Mouse (Mus musculus) CH12.LX (cell line): ENCODE data around the gene Cfap44. TPM values are rescaled to one million over a fixed set of nuclear protein-coding genes. Genes with fewer than 3 reads are reported as not detected.

ENCODE experiments used
- DNase-seq: peaks from one replicate; pipeline ENCODE4 v3.0.0-alpha.2; 2013; ENCODE audit errors: extremely low read depth
- H3K27ac ChIP-seq: 2 replicates; pipeline ENCODE4 v1.5.1; 2012; ENCODE audit warnings: low read depth, mild to moderate bottlenecking, control low read depth, moderate library complexity; ENCODE audit not compliant: insufficient read depth
- H3K27me3 ChIP-seq: replicated peaks from 2 replicates; pipeline ENCODE3; 2012; ENCODE audit warnings: inconsistent platforms
- H3K36me3 ChIP-seq, 2 experiments: replicated peaks in 1 of 2; 2 replicates each; pipeline versions ENCODE3 to v1.6.1; 2012; ENCODE audit warnings: inconsistent platforms in 1 of 2, low read length in 1 of 2, mild to moderate bottlenecking in 1 of 2, mixed read lengths in 1 of 2, moderate library complexity in 1 of 2; ENCODE audit not compliant: control insufficient read depth in 1 of 2, insufficient read depth in 1 of 2
- H3K4me1 ChIP-seq, 2 experiments: 2 replicates each; pipeline ENCODE4 v1.6.1; 2012; ENCODE audit warnings: inconsistent platforms in 1 of 2, moderate library complexity in 1 of 2; ENCODE audit not compliant: insufficient read depth in 2 of 2, control insufficient read depth in 1 of 2
- H3K4me2 ChIP-seq: 2 replicates; pipeline ENCODE4 v1.6.1; 2012; ENCODE audit warnings: low read depth, mild to moderate bottlenecking, control low read depth; ENCODE audit not compliant: poor library complexity, insufficient read depth, severe bottlenecking
- H3K4me3 ChIP-seq, 3 experiments: fragments of 150-350 bp in 1 of 3; sonication (generic) in 1 of 3; replicated peaks in 1 of 3; 2 replicates each; pipeline versions ENCODE3 to v1.5.1; 2011 to 2012; ENCODE audit warnings: low read depth in 2 of 3, low read length in 2 of 3, mild to moderate bottlenecking in 2 of 3, moderate library complexity in 2 of 3, control low read depth in 1 of 3, improper control_type of control experiment in 1 of 3, inconsistent platforms in 1 of 3, mixed read lengths in 1 of 3; ENCODE audit not compliant: poor library complexity in 1 of 3
- H3K79me2 ChIP-seq: replicated peaks from 2 replicates; pipeline ENCODE4 v1.6.1; 2012; ENCODE audit warnings: mild to moderate bottlenecking, moderate library complexity; ENCODE audit not compliant: control insufficient read depth, poor library complexity, insufficient read depth, severe bottlenecking; ENCODE audit errors: extremely low read depth
- H3K9ac ChIP-seq: 2 replicates; pipeline ENCODE4 v1.6.1; 2012; ENCODE audit warnings: low read depth, mild to moderate bottlenecking, control low read depth, moderate library complexity; ENCODE audit not compliant: insufficient read depth
- H3K9me3 ChIP-seq: replicated peaks from 2 replicates; pipeline ENCODE3; 2012; ENCODE audit warnings: low read length, inconsistent platforms, mixed read lengths
- CHD1 ChIP-seq: IDR thresholded peaks from 2 replicates; pipeline ENCODE4 v1.6.1; 2012; ENCODE audit warnings: low read depth, low read length, improper control_type of control experiment, inconsistent platforms
- CHD2 ChIP-seq: IDR thresholded peaks from 2 replicates; pipeline ENCODE4 v1.6.1; 2011; ENCODE audit warnings: low read length, improper control_type of control experiment
- CTCF ChIP-seq, 2 experiments: IDR thresholded peaks in 1 of 2; conservative IDR thresholded peaks in 1 of 2; 2 replicates each; pipeline ENCODE4 v1.5.1; 2011 to 2012; ENCODE audit warnings: low read depth in 2 of 2, low read length in 2 of 2, improper control_type of control experiment in 1 of 2, inconsistent platforms in 1 of 2, mild to moderate bottlenecking in 1 of 2, moderate library complexity in 1 of 2
- ELF1 ChIP-seq: IDR thresholded peaks from 2 replicates; pipeline ENCODE4 v1.6.1; 2014; ENCODE audit warnings: low read depth, mild to moderate bottlenecking, inconsistent platforms, low read length, improper control_type of control experiment
- EP300 ChIP-seq: IDR thresholded peaks from 2 replicates; pipeline ENCODE4 v1.6.1; 2011; ENCODE audit warnings: low read length, improper control_type of control experiment
- ETS1 ChIP-seq: conservative IDR thresholded peaks from 2 replicates; pipeline ENCODE4 v1.6.1; 2012; ENCODE audit warnings: low read depth, mild to moderate bottlenecking, inconsistent platforms, low read length, improper control_type of control experiment, moderate library complexity
- GABPA ChIP-seq: IDR thresholded peaks from 2 replicates; pipeline ENCODE4 v1.6.1; 2012; ENCODE audit warnings: low read depth, low read length, improper control_type of control experiment, inconsistent platforms; ENCODE audit not compliant: insufficient replicate concordance
- HCFC1 ChIP-seq: IDR thresholded peaks from 2 replicates; pipeline ENCODE4 v1.6.1; 2012; ENCODE audit warnings: low read depth, mild to moderate bottlenecking, inconsistent platforms, low read length, improper control_type of control experiment
- IRF4 ChIP-seq: IDR thresholded peaks from 2 replicates; pipeline ENCODE4 v1.6.1; 2014; ENCODE audit warnings: low read depth, mild to moderate bottlenecking, inconsistent platforms, low read length, improper control_type of control experiment
- JUN ChIP-seq: IDR thresholded peaks from 2 replicates; pipeline ENCODE4 v1.6.1; 2011; ENCODE audit warnings: low read depth, mild to moderate bottlenecking, low read length, improper control_type of control experiment, moderate library complexity; ENCODE audit not compliant: insufficient read depth
- JUND ChIP-seq: conservative IDR thresholded peaks from 2 replicates; pipeline ENCODE4 v1.6.1; 2011; ENCODE audit warnings: low read depth, low read length, improper control_type of control experiment
- MAFK ChIP-seq: IDR thresholded peaks from 2 replicates; pipeline ENCODE4 v1.6.1; 2011; ENCODE audit warnings: low read length, improper control_type of control experiment; ENCODE audit not compliant: insufficient replicate concordance
- MAX ChIP-seq: IDR thresholded peaks from 2 replicates; pipeline ENCODE4 v1.6.1; 2011; ENCODE audit warnings: low read length, improper control_type of control experiment
- MAZ ChIP-seq: IDR thresholded peaks from 2 replicates; pipeline ENCODE4 v1.6.1; 2012; ENCODE audit warnings: low read depth, mild to moderate bottlenecking, inconsistent platforms, low read length, improper control_type of control experiment, moderate library complexity
- MXI1 ChIP-seq: IDR thresholded peaks from 2 replicates; pipeline ENCODE4 v1.6.1; 2011; ENCODE audit warnings: mild to moderate bottlenecking, low read depth, low read length, improper control_type of control experiment
- MYC ChIP-seq: IDR thresholded peaks from 2 replicates; pipeline ENCODE4 v1.6.1; 2011; ENCODE audit warnings: low read depth, mild to moderate bottlenecking, improper control_type of control experiment, low read length
- NELFE ChIP-seq: IDR thresholded peaks from 2 replicates; pipeline ENCODE4 v1.6.1; 2011; ENCODE audit warnings: low read depth, low read length, improper control_type of control experiment
- POLR2A ChIP-seq: IDR thresholded peaks from 2 replicates; pipeline ENCODE4 v1.6.1; 2011; ENCODE audit warnings: low read depth, mild to moderate bottlenecking, improper control_type of control experiment, low read length
- POLR2AphosphoS2 ChIP-seq: IDR thresholded peaks from 2 replicates; pipeline ENCODE4 v1.6.1; 2011; ENCODE audit warnings: low read depth, low read length, improper control_type of control experiment
- RAD21 ChIP-seq: IDR thresholded peaks from 2 replicates; pipeline ENCODE4 v1.6.1; 2011; ENCODE audit warnings: low read depth, mild to moderate bottlenecking, low read length, improper control_type of control experiment, moderate library complexity
- RCOR1 ChIP-seq: conservative IDR thresholded peaks from 2 replicates; pipeline ENCODE4 v1.6.1; 2012; ENCODE audit warnings: low read depth, mild to moderate bottlenecking, inconsistent platforms, low read length, improper control_type of control experiment
- USF1 ChIP-seq: IDR thresholded peaks from 2 replicates; pipeline ENCODE4 v1.6.1; 2014; ENCODE audit warnings: low read depth, mild to moderate bottlenecking, inconsistent platforms, low read length, improper control_type of control experiment
- ZC3H11A ChIP-seq: IDR thresholded peaks from 2 replicates; pipeline ENCODE4 v1.6.1; 2012; ENCODE audit warnings: low read depth, mild to moderate bottlenecking, inconsistent platforms, low read length, improper control_type of control experiment
- ZKSCAN1 ChIP-seq: IDR thresholded peaks from 2 replicates; pipeline ENCODE4 v1.6.1; 2012; ENCODE audit warnings: low read depth, inconsistent platforms, low read length, improper control_type of control experiment, borderline replicate concordance
- ZMIZ1 ChIP-seq: IDR thresholded peaks from 2 replicates; pipeline ENCODE4 v1.6.1; 2012; ENCODE audit warnings: low read depth, mild to moderate bottlenecking, inconsistent platforms, low read length, improper control_type of control experiment
- ZNF384 ChIP-seq: IDR thresholded peaks from 2 replicates; pipeline ENCODE4 v1.6.1; 2012; ENCODE audit warnings: low read depth, low read length, improper control_type of control experiment, inconsistent platforms
- dilution Hi-C: fragments of 300-500 bp; cut with MboI; formaldehyde crosslinking; loops from 2 replicates; pipeline ENCODE4 v1.14.3; 2020; ENCODE audit warnings: low sequenced_read_pairs; ENCODE audit not compliant: extremely low pct_unique_long_range_greater_than_20kb, extremely low pct_ligation_motif_present
- in situ Hi-C: fragments of 300-500 bp; cut with MboI; formaldehyde crosslinking; loops from 3 replicates; pipeline ENCODE4 v1.14.3; 2019; ENCODE audit warnings: low sequenced_read_pairs, low pct_ligation_motif_present, low pct_unique_long_range_greater_than_20kb, mixed read lengths
- polyA plus RNA-seq: library from polyadenylated mRNA; unstranded; fragments of >175 nt; gene quantifications from 2 replicates; pipeline ENCODE4 v1.2.1, GENCODE M21; 2012; ENCODE audit warnings: low read depth; ENCODE audit not compliant: insufficient read length
- total RNA-seq, 2 experiments: library from RNA; depleted of rRNA; stranded (reverse); fragments of 300-350 nt in 1 of 2; fragments of >200 nt in 1 of 2; gene quantifications; 2 replicates each; pipeline ENCODE4 v1.2.3; 2012 to 2014

The Cfap44 gene
- total and polyA plus RNA-seq, 3 experiments = not detected

DNA sequence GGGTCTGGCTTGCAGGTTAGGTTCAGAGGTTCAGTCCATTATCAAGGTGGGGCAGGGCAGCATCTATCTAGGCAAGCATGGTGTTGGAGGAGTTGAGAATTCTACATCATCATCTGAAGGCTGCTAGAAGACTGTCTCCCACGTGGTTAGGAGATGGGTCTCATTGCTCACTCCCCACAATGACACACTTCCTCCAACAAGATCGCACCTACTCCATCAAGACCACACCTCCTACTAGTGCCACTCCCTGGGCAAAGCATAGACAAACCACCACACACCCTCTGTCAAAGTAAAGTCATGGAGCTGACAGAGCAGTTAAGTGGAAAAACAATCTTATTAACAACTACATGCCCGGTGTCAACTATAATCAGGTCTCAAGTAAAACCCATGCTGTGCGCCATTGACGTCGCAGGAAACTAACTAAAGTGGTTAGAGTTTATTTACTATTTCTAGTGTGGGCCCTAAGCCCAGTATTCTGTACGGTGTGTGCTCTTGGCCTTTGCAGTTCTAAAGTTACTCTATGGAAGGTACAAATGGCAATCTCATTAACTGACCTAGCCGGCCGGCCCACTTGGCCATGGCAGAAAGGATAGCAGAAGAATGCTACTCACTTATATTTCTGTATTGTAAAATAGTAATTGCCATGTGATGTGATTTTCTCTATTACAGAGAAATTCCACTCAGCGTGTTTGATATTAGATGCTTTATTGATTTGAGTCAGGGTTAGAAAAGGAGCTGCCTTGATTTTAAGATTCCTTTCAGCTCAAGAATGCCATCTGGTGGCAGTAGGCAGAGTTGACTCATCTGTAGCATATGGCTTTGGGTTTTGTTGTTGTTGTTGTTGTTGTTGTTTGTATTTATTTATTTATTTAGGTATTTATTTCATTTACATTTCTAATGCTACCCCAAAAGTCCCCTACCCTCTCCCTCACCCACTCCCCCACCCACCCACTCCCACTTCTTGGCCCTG is 32.4 kb upstream of the Cfap44 start (continued):
- TF ChIP-seq MYC (0 out of 2 replicates have a peak, but pooled peaks have one; percentile 30), ZMIZ1 (no peak), MXI1 (no peak), USF1 (no peak), RAD21 (peak; percentile 85), HCFC1 (no peak), MAFK (no peak), CTCF (conservative IDR thresholded peaks at IDR 0.05 in 1 of 2, IDR thresholded peaks at IDR 0.05 in 1 of 2; ENCODE audit: low read depth in 2 of 2, low read length in 2 of 2) (peak; percentile 57 to 89), MAZ (no peak), CHD1 (no peak), IRF4 (no peak), ETS1 (no peak), NELFE (no peak), EP300 (no peak), POLR2A (no peak), ELF1 (no peak), ZKSCAN1 (no peak)

DNA sequence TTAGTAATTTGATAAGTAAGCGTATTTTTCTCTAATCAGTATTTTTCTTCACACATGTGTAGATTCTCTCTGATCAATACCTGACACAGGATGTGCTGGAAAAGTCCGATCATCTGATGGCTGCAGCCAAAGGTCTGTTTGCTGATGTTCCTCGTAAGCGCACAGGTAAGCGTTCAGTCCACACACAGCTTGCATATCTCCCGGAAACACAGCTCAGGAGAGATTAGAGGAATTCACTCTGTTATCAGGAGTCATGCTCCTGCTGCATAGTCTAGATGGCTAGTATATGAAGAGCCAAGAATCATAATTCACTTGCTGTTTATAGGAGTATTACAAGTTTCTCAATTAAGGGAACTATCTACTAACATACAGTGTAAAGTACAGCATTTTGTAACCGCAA is 29.1 kb upstream of the Cfap44 start:
- no peaks in the 10 kb centered on the region for H3K4me1 ChIP-seq
- TF ChIP-seq JUN (no peak), ZC3H11A (no peak), JUND (no peak), CHD2 (no peak), ZMIZ1 (no peak), RCOR1 (no peak), CHD1 (no peak), POLR2AphosphoS2 (no peak), ZNF384 (no peak), MAX (no peak), ZKSCAN1 (no peak), GABPA (no peak), MAFK (no peak), RAD21 (no peak), MXI1 (no peak), EP300 (no peak)
- in situ Hi-C loops = no loop called here
- H3K27ac ChIP-seq = no peak overlapping the region
- no peaks in the 10 kb centered on the region for H3K79me2 ChIP-seq
- no peaks in the 10 kb centered on the region for H3K27me3 ChIP-seq
- dilution Hi-C loops = no loop called here
- H3K36me3 ChIP-seq = peaks cover 18 to 51% of the 10 kb centered on the region in 2 experiments
- no peak overlapping the region for H3K9ac ChIP-seq
- H3K9me3 ChIP-seq = no peaks in the 10 kb centered on the region
- H3K4me3 ChIP-seq = no peak overlapping the region
- no peak overlapping the region for H3K4me2 ChIP-seq
- DNase-seq = no peak
